23 mouse cellular contexts compared by ENCODE assay signal in genomic region chr16:44877595-44877994, GRCm38 (mm10). TPM values are rescaled to one million over a fixed set of nuclear protein-coding genes. Genes with fewer than 3 reads are reported as not detected.
DNase-seq lines count a peak whose midpoint lies in the region; ATAC-seq and TF ChIP-seq lines count a peak whose summit lies in the region.
"Had no signal": no experiment of that assay in that cellular context is flagged by ENCODE, and none has a peak within 500 bp of the region (broad histone marks: within the 10 kb centered on the region; RNA-seq: fewer than 3 reads in every experiment).

No protein-coding gene starts in this region.

- H3K27me3 ChIP-seq in G1E (ENCODE audit: insufficient read depth, low read length) (no peaks in the 10 kb centered on the region), MEL (ENCODE audit: control insufficient read depth in 1 of 2, insufficient read depth in 2 of 2, low read length in 2 of 2) (no peaks in the 10 kb centered on the region)
- H3K27me3 ChIP-seq in forebrain, embryonic 10.5 days (ENCODE audit: poor library complexity, severe bottlenecking): no peaks in the 10 kb centered on the region
- H3K27me3 ChIP-seq: CH12.LX, Patski had no signal

- no peak overlapping the region for H3K27ac ChIP-seq in MEL (ENCODE audit: control insufficient read depth, low read depth, low read length)
- no peak overlapping the region for H3K27ac ChIP-seq in forebrain, embryonic 10.5 days

- TF ChIP-seq RAD21 in MEL (IDR thresholded peaks at IDR 0.05; ENCODE audit: low read depth, low read length): no peak

- TF ChIP-seq EP300 in MEL (IDR thresholded peaks at IDR 0.05; ENCODE audit: low read depth in 1 of 2, low read length in 2 of 2): peak in 1 of 2 experiments; percentile 25; a peak in 1 of 4 replicates

- DNase-seq in G1E (ENCODE audit: low spot score) (no peak), MEL (ENCODE audit: low read depth, low spot score) (no peak)
- no peak for DNase-seq in retina, embryonic 14.5 days (ENCODE audit: low spot score)
- DNase-seq in forebrain, embryonic 10.5 days (ENCODE audit: extremely low spot score, low spot score): no peak
- DNase-seq: adrenal gland, adult 2 months; adrenal gland, adult 8-10 months; adrenal gland, postnatal 10 days; adrenal gland, postnatal 14 days; adrenal gland, postnatal 25 days; adrenal gland, postnatal 36 days; B cell, adult 2 months; cerebellum, adult 11 months; cerebellum, adult 11-12 months; cerebellum, adult 18-20 months; cerebellum, adult 2 months; cerebellum, adult 8-10 months had no signal

- no peak for TF ChIP-seq CTCF in G1E (IDR thresholded peaks at IDR 0.05; ENCODE audit: low read depth, low read length)
- no peak for TF ChIP-seq CTCF in MEL (IDR thresholded peaks at IDR 0.05 in 2 of 3, conservative IDR thresholded peaks at IDR 0.05 in 1 of 3; ENCODE audit: control insufficient read depth in 1 of 3, insufficient read depth in 1 of 3, low read depth in 2 of 3, low read length in 3 of 3, poor library complexity in 1 of 3, severe bottlenecking in 1 of 3)

- ATAC-seq in G1E (ENCODE audit: extremely low read depth, insufficient number of reproducible peaks, low FRiP score, poor library complexity, severe bottlenecking): peak; percentile 68
- ATAC-seq: activated CD4-positive, CD25-positive, alpha-beta regulatory T cell, adult 4 months; CD4-positive, CD25-positive, alpha-beta regulatory T cell, adult 4 months; Patski had no signal

- H3K4me1 ChIP-seq in G1E (ENCODE audit: insufficient read depth, low read depth, low read length) (peaks cover 13% of the 10 kb centered on the region), MEL (ENCODE audit: control insufficient read depth in 1 of 2, insufficient read depth in 2 of 2, low read length in 2 of 2) (peaks cover 0 to 4% of the 10 kb centered on the region in 2 experiments; a peak in 1 of 4 replicates)
- no peaks in the 10 kb centered on the region for H3K4me1 ChIP-seq in forebrain, embryonic 10.5 days

- no peak for TF ChIP-seq POLR2A in MEL (IDR thresholded peaks at IDR 0.05; ENCODE audit: control insufficient read depth in 1 of 2, insufficient read depth in 1 of 2, low read depth in 1 of 2, low read length in 2 of 2, poor library complexity in 1 of 2)

- H3K4me3 ChIP-seq in G1E (ENCODE audit: low read depth, low read length): no peak overlapping the region
- H3K4me3 ChIP-seq in MEL (ENCODE audit: control insufficient read depth in 1 of 2, insufficient read depth in 1 of 2, low read depth in 2 of 2, low read length in 2 of 2): no peak overlapping the region
- no peak overlapping the region for H3K4me3 ChIP-seq in forebrain, embryonic 10.5 days

- H3K36me3 ChIP-seq in G1E (replicated peaks) (no peaks in the 10 kb centered on the region), MEL (ENCODE audit: control insufficient read depth in 1 of 2, insufficient read depth in 2 of 2, low read length in 2 of 2) (peaks cover 0 to 7% of the 10 kb centered on the region in 2 experiments; a peak in 2 of 4 replicates)
- H3K36me3 ChIP-seq in forebrain, embryonic 10.5 days (replicated peaks): no peaks in the 10 kb centered on the region

- no peak overlapping the region for H3K9ac ChIP-seq in MEL (ENCODE audit: control insufficient read depth, low read depth, low read length, poor library complexity, severe bottlenecking)

- H3K79me2 ChIP-seq in MEL (ENCODE audit: control insufficient read depth, insufficient read depth, low read length, poor library complexity): no peaks in the 10 kb centered on the region

- WGBS in forebrain, embryonic 10.5 days: 89% methylated on average over 6 of the region's 6 CpGs

- H3K9me3 ChIP-seq in G1E (replicated peaks) (no peaks in the 10 kb centered on the region), MEL (replicated peaks; ENCODE audit: insufficient read depth, low read length) (no peaks in the 10 kb centered on the region)
- H3K9me3 ChIP-seq in forebrain, embryonic 10.5 days: no peaks in the 10 kb centered on the region

TF ChIP-seq in MEL, 35 proteins besides CTCF, POLR2A, EP300 and RAD21:
- TF ChIP-seq TAL1 (IDR thresholded peaks at IDR 0.05; ENCODE audit: low read length) (no peak), GATA1 (IDR thresholded peaks at IDR 0.05; ENCODE audit: low read depth, low read length) (peak; percentile 54)

RNA-seq across cellular contexts. Expression of gene Cd200r2, which starts 10.7 kb away (rescaled TPM):
- 0.68 and 1.3 TPM in 2 replicates for total RNA-seq in G1E (2014; fragmentation: Nextera tagmentation)
- total RNA-seq in G1E (2017): 3.4 and 3.9 TPM in 2 replicates
- polyA plus RNA-seq in G1E (2012): not detected in 2 replicates
- total RNA-seq in MEL (2012; rRNA removed): not detected in 2 replicates
- not detected for polyA plus RNA-seq in MEL (2012; ENCODE audit: insufficient read depth in 1 of 2, insufficient read length in 2 of 2, low read depth in 1 of 2, low replicate concordance in 2 of 2, missing spikeins in 1 of 2)
- polyA plus RNA-seq in forebrain, embryonic 10.5 days (2016; fragmentation: Nextera tagmentation; extraction: Ambion mirVana): not detected in 2 replicates
- total RNA-seq: adrenal gland, adult 18-20 months; adrenal gland, adult 2 months; adrenal gland, adult 8-10 months; adrenal gland, postnatal 10 days; adrenal gland, postnatal 14 days; adrenal gland, postnatal 25 days; adrenal gland, postnatal 36 days; adrenal gland, postnatal 4 days had no signal
- polyA plus RNA-seq: activated CD4-positive, CD25-positive, alpha-beta regulatory T cell, adult 4 months; adrenal gland, adult 2 months; brain, embryonic 14.5 days; Patski had no signal
